Mouse (Mus musculus) hindbrain, embryonic 16.5 days (tissue): ENCODE measurements around the gene Ddr1. TPM values are rescaled to one million over a fixed set of nuclear protein-coding genes. Genes with fewer than 3 reads are reported as not detected.

ENCODE experiments used
- ATAC-seq: fragments of 200-750 bp; cut with Nextera tagmentation; 2 replicates; pipeline ENCODE4 v1.8.0; 2017; ENCODE audit warnings: moderate TSS enrichment, moderate library complexity
- H3K27ac ChIP-seq: fragments of 300-500 bp; sonication (generic); 2 replicates; pipeline ENCODE4 v1.5.1; 2014; ENCODE audit warnings: low read depth, mild to moderate bottlenecking, control low read depth, low read length, moderate library complexity
- H3K27me3 ChIP-seq: fragments of 300-500 bp; sonication (generic); replicated peaks from 2 replicates; pipeline ENCODE4 v1.6.1; 2014; ENCODE audit warnings: low read length; ENCODE audit not compliant: control insufficient read depth, insufficient read depth
- H3K36me3 ChIP-seq: fragments of 300-500 bp; sonication (generic); 2 replicates; pipeline ENCODE4 v1.6.1; 2014; ENCODE audit warnings: mild to moderate bottlenecking, low read length, moderate library complexity, mixed read lengths; ENCODE audit not compliant: control insufficient read depth, insufficient read depth
- H3K4me1 ChIP-seq: fragments of 300-500 bp; sonication (generic); 2 replicates; pipeline ENCODE4 v1.6.1; 2014; ENCODE audit warnings: low read depth, low read length; ENCODE audit not compliant: control insufficient read depth, insufficient read depth
- H3K4me2 ChIP-seq: fragments of 300-500 bp; sonication (generic); 2 replicates; pipeline ENCODE4 v1.6.1; 2014; ENCODE audit warnings: mild to moderate bottlenecking, low read length, control low read depth, moderate library complexity
- H3K4me3 ChIP-seq: fragments of 300-500 bp; sonication (generic); 2 replicates; pipeline ENCODE4 v1.5.1; 2014; ENCODE audit warnings: mild to moderate bottlenecking, low read length, control low read depth, moderate library complexity
- H3K9ac ChIP-seq: fragments of 300-500 bp; sonication (generic); 2 replicates; pipeline ENCODE4 v1.6.1; 2014; ENCODE audit warnings: low read depth, mild to moderate bottlenecking, control low read depth, low read length, moderate library complexity
- H3K9me3 ChIP-seq: fragments of 300-500 bp; sonication (generic); 2 replicates; pipeline ENCODE4 v1.6.1; 2014; ENCODE audit warnings: mild to moderate bottlenecking, low read length, moderate library complexity; ENCODE audit not compliant: control insufficient read depth
- WGBS: fragments of 180-500 bp; shearing (Covaris S2); extraction: QIAGEN DNeasy Blood & Tissue Kit; methylation state at CpG from one replicate; pipeline ENCODE4 v1.1.7; 2014; 5-methylcytosine and 5-hydroxymethylcytosine counted together
- polyA plus RNA-seq: library from polyadenylated mRNA; unstranded; fragments of >200 nt; fragmentation: Nextera tagmentation; extraction: Ambion mirVana; gene quantifications from 2 replicates; pipeline ENCODE4 v1.2.1, GENCODE M21; 2015

Gene Ddr1
- polyA plus RNA-seq, 1 experiment from 2014 or later = 87.1 TPM

DNA sequence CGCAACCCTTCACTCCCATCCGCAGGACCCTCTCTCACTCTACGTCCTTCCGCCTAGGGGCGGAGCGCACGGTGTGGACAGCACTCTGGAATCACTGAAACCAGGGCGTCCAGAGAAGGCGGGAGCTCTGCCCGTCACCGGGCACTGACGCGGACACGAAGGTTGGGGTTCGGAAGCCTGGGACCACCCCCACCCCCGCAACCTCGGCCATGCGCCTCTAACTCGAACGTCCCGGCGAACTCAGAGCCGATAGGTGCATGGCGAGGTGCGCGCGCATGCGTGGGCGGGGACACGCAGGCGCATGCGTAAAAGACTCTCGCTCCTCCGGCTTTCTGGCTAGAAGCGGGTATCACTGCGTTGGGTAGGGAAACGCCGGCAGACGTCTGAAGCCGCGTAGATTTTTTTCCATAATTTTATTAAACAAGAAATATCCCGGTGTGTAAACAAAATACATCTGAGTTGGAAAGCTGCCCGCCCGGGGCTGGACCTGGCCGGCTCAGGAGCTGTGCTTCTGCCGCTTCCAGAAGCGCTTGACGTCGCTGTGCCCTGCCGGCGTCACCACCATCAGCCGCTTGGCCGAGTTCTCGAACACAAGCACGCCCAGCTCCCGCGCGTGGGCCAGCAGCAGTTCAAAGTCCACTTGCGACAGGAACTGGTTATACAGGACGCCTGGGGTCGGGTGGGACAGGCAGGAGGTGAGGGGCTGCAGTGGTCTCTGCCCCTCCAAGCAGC is 36.9 kb downstream of the Ddr1 start, which contains the start of gene Vars2:
Gene Vars2, minus strand, starts transcription at position 259 of the 732 bp plus-strand sequence.
- peaks cover 9% of the 10 kb centered on the region; the same call in 1 of the 2 replicates for H3K36me3 ChIP-seq
- WGBS = under 1% methylated on average over 61 of the region's 61 CpGs
- no peaks in the 10 kb centered on the region for H3K9me3 ChIP-seq
- peak within 1 kb of the TSS; percentile 91 for H3K4me2 ChIP-seq
- H3K4me3 ChIP-seq = peak within 1 kb of the TSS; percentile 83
- H3K4me1 ChIP-seq = peaks cover 18% of the 10 kb centered on the region
- peak within 1 kb of the TSS; percentile 89 for H3K9ac ChIP-seq
- peak within 1 kb of the TSS; percentile 88 for H3K27ac ChIP-seq
- no peaks in the 10 kb centered on the region for H3K27me3 ChIP-seq
- ATAC-seq = peak; percentile 92

DNA sequence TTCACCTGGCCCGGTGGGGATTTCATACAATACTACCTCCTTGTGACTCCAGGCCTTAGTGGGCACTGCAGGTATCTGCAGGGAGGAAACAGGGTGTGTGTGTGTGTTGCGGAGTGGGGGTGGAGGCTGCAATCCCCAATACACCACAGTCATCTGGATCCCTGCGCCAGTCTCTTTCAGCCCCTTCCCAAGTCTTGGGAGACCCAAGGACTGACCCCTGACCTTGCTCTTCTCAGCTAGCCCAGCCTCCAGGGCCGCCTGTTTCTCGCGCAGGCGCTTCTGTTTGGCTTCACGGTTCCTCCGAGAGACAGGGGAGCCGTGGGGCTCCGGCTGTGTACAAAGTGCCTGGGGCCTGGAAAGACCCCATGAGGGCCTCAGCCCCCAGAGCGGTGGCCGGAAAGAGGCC is 37.6 kb downstream of the Ddr1 start:
- WGBS = 6% methylated on average over 13 of the region's 13 CpGs
- peak; percentile 54 for ATAC-seq
- H3K36me3 ChIP-seq = peaks cover 10% of the 10 kb centered on the region; the same call in 1 of the 2 replicates
- H3K9ac ChIP-seq = peak overlapping the region; percentile 89
- no peaks in the 10 kb centered on the region for H3K27me3 ChIP-seq
- peak overlapping the region; percentile 91 for H3K4me2 ChIP-seq
- H3K4me3 ChIP-seq = peak overlapping the region; percentile 83
- peak overlapping the region; percentile 88 for H3K27ac ChIP-seq
- peaks cover 16% of the 10 kb centered on the region for H3K4me1 ChIP-seq
- no peaks in the 10 kb centered on the region for H3K9me3 ChIP-seq

DNA sequence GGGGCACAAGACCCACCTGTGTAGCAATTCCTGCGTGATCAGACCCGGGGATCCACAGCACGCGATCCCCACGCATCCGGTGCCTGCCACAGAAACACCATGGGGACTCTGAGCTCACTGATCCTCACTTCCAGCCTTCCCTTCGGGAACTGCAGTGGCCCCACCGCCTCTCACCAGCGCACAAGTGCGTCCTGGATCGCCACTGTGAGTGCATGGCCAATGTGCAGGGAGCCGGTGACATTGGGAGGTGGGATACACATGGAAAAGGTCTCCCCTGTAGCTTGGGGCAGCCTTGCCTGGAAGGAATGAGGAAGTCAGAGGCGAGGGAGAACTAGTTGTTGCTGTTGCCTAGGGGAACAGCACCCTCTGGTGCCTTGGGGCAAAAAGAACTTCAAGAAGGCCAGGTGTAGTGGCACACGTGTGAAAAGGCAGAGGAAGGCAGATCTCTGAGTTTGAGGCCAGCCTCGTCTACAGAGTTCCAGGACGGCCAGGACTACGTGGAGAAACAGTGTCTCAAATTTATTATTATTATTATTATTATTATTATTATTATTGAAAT is 38.4 kb downstream of the Ddr1 start:
- Histone ChIP-seq H3K4me1 (peaks cover 16% of the 10 kb centered on the region), H3K4me2 (no peak overlapping the region), H3K9ac (no peak overlapping the region), H3K9me3 (no peaks in the 10 kb centered on the region), H3K4me3 (no peak overlapping the region), H3K36me3 (peaks cover 10% of the 10 kb centered on the region), H3K27me3 (no peaks in the 10 kb centered on the region), H3K27ac (no peak overlapping the region)
- 77% methylated on average over 17 of the region's 17 CpGs for WGBS
- no peak for ATAC-seq

DNA sequence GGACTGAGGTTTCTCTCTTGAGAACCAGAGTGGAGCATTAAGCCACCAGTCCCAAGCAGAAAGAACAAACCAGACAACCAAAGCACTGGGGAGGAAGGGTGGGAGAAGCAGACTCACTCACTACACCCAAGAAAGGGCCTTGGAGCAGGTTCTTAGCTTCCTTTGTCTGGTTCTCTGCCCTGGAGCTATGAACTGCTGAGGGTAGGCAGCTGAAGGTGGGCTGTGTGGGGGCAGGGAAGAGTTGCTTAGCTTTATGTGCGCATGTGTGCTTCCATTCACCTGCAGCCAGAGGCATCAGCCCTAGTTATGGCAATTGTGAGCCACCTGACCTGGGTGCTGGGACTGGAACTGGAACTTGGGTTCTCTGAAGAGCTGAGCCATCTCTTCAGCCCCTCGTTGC is 51.3 kb downstream of the Ddr1 start:
- no peak for ATAC-seq
- WGBS = 91% methylated on average over 2 of the region's 2 CpGs

DNA sequence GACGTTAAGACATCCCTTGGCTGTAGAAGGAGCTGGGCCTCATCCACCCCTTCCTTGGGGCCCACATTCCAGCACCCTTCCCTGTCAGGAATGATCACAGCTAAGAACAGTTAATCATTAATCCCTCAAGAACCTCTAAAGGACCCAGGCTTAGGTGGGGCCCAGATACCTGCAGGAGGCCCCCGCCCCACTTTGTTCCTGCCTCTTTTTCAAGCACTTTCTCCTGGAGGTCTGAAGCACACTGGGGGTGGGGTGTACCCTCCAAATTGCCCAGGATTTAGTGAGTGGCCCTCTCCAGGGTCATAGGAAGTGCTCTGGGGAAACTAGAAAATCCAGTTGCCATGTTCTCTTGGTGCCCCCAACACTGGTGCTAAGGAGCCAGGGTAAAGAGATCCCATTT is 55.0 kb downstream of the Ddr1 start:
- Histone ChIP-seq H3K36me3 (no peaks in the 10 kb centered on the region), H3K4me2 (no peak overlapping the region), H3K4me3 (no peak overlapping the region), H3K27me3 (no peaks in the 10 kb centered on the region), H3K4me1 (no peaks in the 10 kb centered on the region), H3K9ac (no peak overlapping the region), H3K9me3 (no peaks in the 10 kb centered on the region), H3K27ac (no peak overlapping the region)
- WGBS = 71% methylated on average over 2 of the region's 2 CpGs
- ATAC-seq = no peak

More for the DNA sequence above, 51.3 kb downstream of the Ddr1 start:
- Histone ChIP-seq H3K36me3 (peaks cover 16% of the 10 kb centered on the region), H3K27ac (no peak overlapping the region), H3K27me3 (no peaks in the 10 kb centered on the region), H3K4me3 (no peak overlapping the region), H3K9me3 (no peaks in the 10 kb centered on the region), H3K4me1 (no peaks in the 10 kb centered on the region), H3K4me2 (no peak overlapping the region), H3K9ac (no peak overlapping the region)

DNA sequence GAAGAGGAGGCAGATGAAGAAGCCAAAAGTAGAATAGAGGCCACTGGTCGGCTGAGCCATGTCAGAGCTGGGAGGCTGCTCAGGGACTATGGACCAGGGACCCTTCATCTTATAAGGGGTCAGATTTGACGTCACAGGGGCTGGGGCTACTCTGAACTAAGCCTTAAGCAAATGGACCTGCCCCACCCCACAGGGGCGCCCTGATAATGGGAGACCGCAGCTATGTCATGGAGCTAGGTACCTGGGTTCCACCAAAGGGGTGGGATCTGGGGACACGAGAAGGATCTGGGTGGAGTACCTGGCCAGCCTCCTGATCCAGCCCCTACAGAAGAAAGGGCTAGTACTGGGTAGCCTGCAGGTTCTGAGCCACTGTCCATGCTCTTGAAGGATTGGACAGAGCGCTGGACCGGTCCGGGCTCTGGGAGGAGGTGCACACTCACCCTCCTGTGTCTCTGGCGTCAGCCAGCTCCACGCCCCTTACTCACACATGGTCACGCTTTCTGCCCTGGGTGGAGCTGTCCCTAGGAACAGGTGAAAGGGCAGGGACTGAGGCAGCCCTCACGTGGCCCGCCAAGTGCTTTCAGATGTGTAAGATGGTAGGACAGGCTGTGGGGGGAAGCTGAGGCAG is 60.7 kb downstream of the Ddr1 start, which contains the start of gene Mucl3:
Gene Mucl3, minus strand, starts transcription at position 87 of the 628 bp plus-strand sequence.
- no peak within 1 kb of the TSS for H3K9ac ChIP-seq
- no peaks in the 10 kb centered on the region for H3K27me3 ChIP-seq
- H3K4me3 ChIP-seq = no peak within 1 kb of the TSS
- no peak for ATAC-seq
- WGBS = 76% methylated on average over 13 of the region's 13 CpGs
- H3K36me3 ChIP-seq = no peaks in the 10 kb centered on the region
- no peaks in the 10 kb centered on the region for H3K9me3 ChIP-seq
- no peak within 1 kb of the TSS for H3K27ac ChIP-seq
- H3K4me2 ChIP-seq = no peak within 1 kb of the TSS
- no peaks in the 10 kb centered on the region for H3K4me1 ChIP-seq

DNA sequence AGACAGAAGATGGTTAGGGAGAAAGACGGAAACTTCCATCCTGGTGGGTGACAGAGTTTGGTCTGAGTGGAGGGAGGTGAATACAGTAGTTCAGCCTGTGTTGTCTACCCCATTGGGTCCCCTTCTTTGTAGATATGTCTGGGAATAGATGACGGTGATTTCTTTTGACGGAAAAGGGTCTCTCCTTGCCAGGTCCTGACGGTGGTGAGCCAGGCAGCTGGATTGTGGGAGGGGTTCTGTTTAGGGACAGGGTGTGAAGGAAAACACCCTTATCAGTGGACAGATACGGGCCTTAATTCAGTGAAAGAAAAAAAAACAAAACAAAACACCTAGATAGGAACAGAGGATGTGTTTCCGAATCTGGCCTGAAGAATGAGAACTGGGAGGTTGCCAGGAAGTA is 65.1 kb downstream of the Ddr1 start:
- Histone ChIP-seq H3K9me3 (no peaks in the 10 kb centered on the region), H3K4me2 (peak overlapping the region; percentile 45), H3K36me3 (no peaks in the 10 kb centered on the region), H3K27ac (no peak overlapping the region), H3K27me3 (no peaks in the 10 kb centered on the region), H3K4me1 (no peaks in the 10 kb centered on the region), H3K9ac (no peak overlapping the region), H3K4me3 (no peak overlapping the region)
- ATAC-seq = no peak
- WGBS = 80% methylated on average over 6 of the region's 6 CpGs

DNA sequence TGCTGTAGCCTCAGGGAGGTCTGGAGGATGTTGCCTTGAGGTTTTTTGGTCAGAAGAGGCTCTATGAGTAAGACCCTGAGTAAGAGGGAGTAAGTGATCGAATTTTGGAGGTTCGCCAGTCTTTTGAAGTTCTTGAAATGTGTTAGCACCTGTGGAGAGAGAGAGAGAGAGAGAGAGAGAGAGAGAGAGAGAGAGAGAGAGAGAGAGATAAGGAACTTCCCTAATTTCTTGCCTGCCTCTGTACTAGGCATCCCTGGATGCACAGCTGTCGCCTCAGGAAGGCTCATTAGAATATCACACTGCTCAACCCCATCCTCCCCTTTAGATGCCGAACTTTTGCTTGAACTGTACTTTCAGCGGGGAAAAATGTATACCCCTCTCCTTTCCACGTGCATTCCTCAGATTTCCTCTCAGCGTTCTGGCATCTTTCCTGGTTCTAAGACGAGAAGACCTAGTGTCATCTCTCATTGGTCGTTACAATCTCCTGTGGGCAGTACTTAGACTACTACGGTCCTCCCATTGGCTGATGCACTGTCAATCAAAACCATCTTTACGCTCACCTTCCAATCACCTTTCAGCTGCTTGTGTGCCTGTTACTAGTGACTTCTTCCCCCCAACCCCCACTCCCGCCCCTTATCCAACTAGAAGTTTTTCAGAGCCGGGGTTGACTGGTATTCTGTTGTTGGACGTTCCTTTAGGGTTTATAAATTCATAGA is 65.8 kb downstream of the Ddr1 start:
- 24% methylated on average over 14 of the region's 14 CpGs for WGBS
- H3K4me3 ChIP-seq = no peak overlapping the region
- H3K4me1 ChIP-seq = no peaks in the 10 kb centered on the region
- H3K36me3 ChIP-seq = no peaks in the 10 kb centered on the region
- peak overlapping the region; percentile 45 for H3K4me2 ChIP-seq
- no peaks in the 10 kb centered on the region for H3K27me3 ChIP-seq
- no peaks in the 10 kb centered on the region for H3K9me3 ChIP-seq
- peak; percentile 82 for ATAC-seq
- no peak overlapping the region for H3K9ac ChIP-seq
- no peak overlapping the region for H3K27ac ChIP-seq

DNA sequence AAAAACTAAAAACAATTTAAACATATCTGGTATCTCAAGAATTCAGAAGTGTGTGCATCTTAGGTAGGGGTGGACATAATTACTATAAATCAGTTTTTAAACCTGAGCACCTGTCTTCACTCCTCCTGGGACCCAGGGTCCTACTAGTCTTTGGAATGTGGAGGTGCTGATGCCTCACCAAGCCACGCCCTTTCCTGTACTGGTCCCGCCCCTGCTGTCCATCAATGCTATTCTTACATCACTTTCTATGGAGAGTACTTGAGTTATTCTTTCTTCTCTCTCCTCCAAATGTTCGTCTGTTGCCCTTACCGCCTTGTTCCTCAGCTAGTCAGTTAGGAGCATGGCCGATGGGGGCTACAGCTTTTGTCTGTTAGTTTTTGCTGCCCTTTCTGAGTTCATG is 68.1 kb downstream of the Ddr1 start:
- no peaks in the 10 kb centered on the region for H3K27me3 ChIP-seq
- H3K9me3 ChIP-seq = no peaks in the 10 kb centered on the region
- no peak overlapping the region for H3K9ac ChIP-seq
- WGBS = 35% methylated on average over 5 of the region's 5 CpGs
- H3K27ac ChIP-seq = no peak overlapping the region
- peak overlapping the region; percentile 72; the same call in 1 of the 2 replicates for H3K4me2 ChIP-seq
- no peak overlapping the region for H3K4me3 ChIP-seq
- no peak for ATAC-seq
- H3K36me3 ChIP-seq = no peaks in the 10 kb centered on the region
- H3K4me1 ChIP-seq = no peaks in the 10 kb centered on the region
